Mouse (Mus musculus): Measurements from ENCODE around the gene Lars2. TPM values are rescaled to one million over a fixed set of nuclear protein-coding genes. Genes with fewer than 3 reads are reported as not detected.
"Not testable (repeated sequence)": the region's sequence is repeated elsewhere in the genome, so short reads cannot be mapped to it uniquely, and the experiment has no call there.

Lars2 gene
- polyA plus RNA-seq, 1 experiment from 2014 or later = 894 TPM

DNA sequence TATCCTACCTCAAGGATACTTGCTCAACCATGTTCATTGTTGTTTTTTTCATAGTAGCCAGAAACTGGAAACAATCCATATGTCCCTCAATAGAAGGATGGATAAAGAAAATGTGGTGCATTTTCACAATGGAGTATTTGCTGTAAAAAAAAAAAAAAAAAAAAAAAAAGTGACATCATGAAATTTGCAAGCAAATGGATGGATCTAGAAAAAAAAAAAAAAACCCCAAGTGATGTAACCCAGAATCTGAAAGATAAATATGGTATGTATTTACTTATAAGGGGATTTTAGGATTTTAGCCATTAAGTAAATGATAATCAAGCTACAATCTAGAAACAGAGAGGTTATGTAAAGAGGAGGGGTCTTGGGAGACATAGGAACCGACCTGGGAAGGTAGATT lies 1.4 kb upstream of the Lars2 start:
- 60% methylated on average over 1 of the region's 1 CpGs for WGBS
- Histone ChIP-seq H3K36me3 (no peaks in the 10 kb centered on the region), H3K4me2 (replicated peaks) (no peak overlapping the region), H3K4me1 (peaks cover 12% of the 10 kb centered on the region), H3K9ac (no peak overlapping the region), H3K27me3 (no peaks in the 10 kb centered on the region), H3K4me3 (replicated peaks) (no peak overlapping the region), H3K27ac (replicated peaks) (no peak overlapping the region), H3K9me3 (replicated peaks) (no peaks in the 10 kb centered on the region)
- no peak for ATAC-seq (ENCODE audit: insufficient number of reproducible peaks, low FRiP score, low TSS enrichment, low read depth)

DNA sequence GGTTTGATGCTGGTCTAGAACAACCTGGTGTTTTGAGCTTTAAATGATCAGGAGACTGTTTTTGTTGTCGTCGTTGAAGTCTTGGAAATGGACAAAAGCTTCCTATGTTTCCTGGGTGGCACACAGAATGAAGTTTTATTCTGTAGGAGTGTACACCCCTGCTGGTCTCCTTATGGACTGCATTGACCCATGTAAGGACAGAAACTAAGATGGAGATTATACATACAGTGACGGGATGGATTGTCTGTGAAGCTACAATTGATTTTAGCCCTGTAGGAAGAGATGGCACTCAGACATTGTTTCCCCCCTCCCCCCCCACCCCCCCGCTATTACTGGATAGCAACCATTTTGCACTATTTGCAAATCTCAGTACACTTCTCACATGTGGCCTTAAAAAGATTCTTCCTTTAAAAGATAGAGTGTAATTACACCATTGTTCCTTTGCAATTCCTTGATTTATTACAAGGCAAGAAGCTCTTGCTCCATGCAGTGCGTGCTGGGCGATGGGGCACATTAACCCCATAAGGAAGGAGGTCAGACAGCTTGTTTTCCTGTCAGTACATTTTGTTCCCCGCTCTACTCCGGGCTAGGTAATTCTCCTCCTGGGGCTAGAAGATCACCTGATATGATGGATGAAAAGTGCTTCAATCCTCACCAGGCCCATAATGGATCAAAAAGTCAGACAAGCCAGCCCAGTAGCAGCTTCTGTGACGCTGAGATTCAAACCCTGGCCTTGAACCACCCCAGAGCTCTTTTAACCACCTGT lies 602 bp upstream of the Lars2 start:
- no peaks in the 10 kb centered on the region for H3K27me3 ChIP-seq
- peaks cover 12% of the 10 kb centered on the region for H3K4me1 ChIP-seq
- H3K27ac ChIP-seq (replicated peaks) = no peak overlapping the region
- H3K9me3 ChIP-seq (replicated peaks) = no peaks in the 10 kb centered on the region
- peak; percentile 43; the same call in 1 of the 2 replicates for ATAC-seq (ENCODE audit: insufficient number of reproducible peaks, low FRiP score, low TSS enrichment, low read depth)
- 0 out of 2 replicates have a peak overlapping the region, but pooled peaks have one; percentile 18 for H3K9ac ChIP-seq
- H3K4me2 ChIP-seq (replicated peaks) = peak overlapping the region; percentile 56
- WGBS = 30% methylated on average over 9 of the region's 9 CpGs
- peak overlapping the region; percentile 77 for H3K4me3 ChIP-seq (replicated peaks)
- H3K36me3 ChIP-seq = no peaks in the 10 kb centered on the region

DNA sequence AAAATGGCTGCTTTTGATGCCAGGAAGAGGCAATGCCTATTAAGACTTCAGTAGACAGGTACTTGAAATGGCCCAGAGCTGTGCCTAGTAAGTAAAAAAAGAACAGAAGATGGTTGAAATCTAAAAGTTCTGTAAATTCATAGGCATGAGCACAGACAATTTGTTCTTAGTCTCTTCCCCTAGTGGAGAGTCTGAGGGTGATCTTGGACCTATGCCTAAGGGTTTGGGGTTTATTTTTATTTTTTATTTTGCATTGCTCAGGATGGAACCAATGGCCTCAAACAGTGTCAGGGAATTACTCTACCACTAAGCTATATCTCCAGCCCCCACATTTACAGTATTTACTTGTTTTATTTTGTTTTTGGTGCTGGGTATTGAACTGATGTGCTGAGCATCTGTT lies 909 bp downstream of the Lars2 start:
- H3K9ac ChIP-seq = peak overlapping the region; percentile 57; the same call in 1 of the 2 replicates
- no peak for ATAC-seq (ENCODE audit: insufficient number of reproducible peaks, low FRiP score, low TSS enrichment, low read depth)

DNA sequence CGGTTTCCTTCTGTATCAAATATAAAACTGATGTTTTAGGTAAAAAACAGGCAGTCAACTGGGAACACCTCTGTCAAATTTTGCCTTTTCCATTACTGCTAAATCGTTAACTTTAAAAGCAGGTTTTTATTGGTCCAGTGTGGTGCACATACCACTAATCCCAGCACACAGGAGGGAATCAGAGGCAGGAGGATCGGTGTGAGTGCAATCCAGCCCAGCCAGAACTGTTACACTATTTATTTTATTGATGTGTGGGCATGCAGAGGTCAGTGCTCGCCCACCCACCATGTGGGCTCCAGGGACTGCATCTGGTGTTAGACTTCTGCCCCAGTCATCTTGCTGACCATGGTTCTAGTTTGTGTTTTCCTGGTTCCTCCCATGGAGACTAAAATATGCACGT lies 15.7 kb downstream of the Lars2 start:
- Histone ChIP-seq H3K9ac (no peak overlapping the region), H3K4me1 (no peaks in the 10 kb centered on the region; the same call in 1 of the 2 replicates), H3K27me3 (no peaks in the 10 kb centered on the region), H3K4me2 (replicated peaks) (no peak overlapping the region), H3K9me3 (replicated peaks) (no peaks in the 10 kb centered on the region), H3K27ac (replicated peaks) (no peak overlapping the region), H3K36me3 (peaks cover 13% of the 10 kb centered on the region; the same call in 1 of the 2 replicates), H3K4me3 (replicated peaks) (no peak overlapping the region)
- no peak for ATAC-seq (ENCODE audit: insufficient number of reproducible peaks, low FRiP score, low TSS enrichment, low read depth)
- WGBS = 76% methylated on average over 5 of the region's 5 CpGs

More for the DNA sequence above, 909 bp downstream of the Lars2 start:
- Histone ChIP-seq H3K4me3 (replicated peaks) (peak overlapping the region; percentile 77), H3K27me3 (no peaks in the 10 kb centered on the region), H3K27ac (replicated peaks) (no peak overlapping the region), H3K36me3 (peaks cover 10% of the 10 kb centered on the region), H3K4me2 (replicated peaks) (peak overlapping the region; percentile 56), H3K9me3 (replicated peaks) (no peaks in the 10 kb centered on the region), H3K4me1 (peaks cover 12% of the 10 kb centered on the region)

DNA sequence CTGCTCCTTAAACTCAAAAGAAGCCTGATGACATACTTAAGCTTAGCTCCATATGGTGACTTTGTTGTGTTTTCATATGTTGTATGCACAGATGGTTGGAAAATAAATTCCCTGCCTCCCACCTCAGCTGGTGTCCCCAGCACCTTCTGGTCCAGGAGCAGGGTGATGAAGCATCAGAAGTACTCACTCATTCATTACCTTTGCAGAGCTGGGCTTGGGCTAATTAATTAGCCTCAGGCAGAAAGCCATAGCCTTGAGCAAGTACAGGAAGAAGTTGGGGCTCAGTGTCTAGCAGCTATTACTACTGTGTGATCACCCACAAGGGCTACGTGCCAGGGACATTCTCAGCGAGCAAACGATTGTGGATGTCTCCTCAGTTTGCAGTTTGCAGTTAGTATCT lies 18.0 kb downstream of the Lars2 start:
- no peak overlapping the region for H3K4me2 ChIP-seq (replicated peaks)
- 68% methylated on average over 3 of the region's 3 CpGs for WGBS
- no peak for ATAC-seq (ENCODE audit: insufficient number of reproducible peaks, low FRiP score, low TSS enrichment, low read depth)
- H3K27me3 ChIP-seq = no peaks in the 10 kb centered on the region
- no peaks in the 10 kb centered on the region; the same call in 1 of the 2 replicates for H3K36me3 ChIP-seq
- H3K9me3 ChIP-seq (replicated peaks) = no peaks in the 10 kb centered on the region
- H3K4me3 ChIP-seq (replicated peaks) = no peak overlapping the region
- H3K9ac ChIP-seq = no peak overlapping the region
- H3K27ac ChIP-seq (replicated peaks) = no peak overlapping the region
- no peaks in the 10 kb centered on the region; the same call in 1 of the 2 replicates for H3K4me1 ChIP-seq

DNA sequence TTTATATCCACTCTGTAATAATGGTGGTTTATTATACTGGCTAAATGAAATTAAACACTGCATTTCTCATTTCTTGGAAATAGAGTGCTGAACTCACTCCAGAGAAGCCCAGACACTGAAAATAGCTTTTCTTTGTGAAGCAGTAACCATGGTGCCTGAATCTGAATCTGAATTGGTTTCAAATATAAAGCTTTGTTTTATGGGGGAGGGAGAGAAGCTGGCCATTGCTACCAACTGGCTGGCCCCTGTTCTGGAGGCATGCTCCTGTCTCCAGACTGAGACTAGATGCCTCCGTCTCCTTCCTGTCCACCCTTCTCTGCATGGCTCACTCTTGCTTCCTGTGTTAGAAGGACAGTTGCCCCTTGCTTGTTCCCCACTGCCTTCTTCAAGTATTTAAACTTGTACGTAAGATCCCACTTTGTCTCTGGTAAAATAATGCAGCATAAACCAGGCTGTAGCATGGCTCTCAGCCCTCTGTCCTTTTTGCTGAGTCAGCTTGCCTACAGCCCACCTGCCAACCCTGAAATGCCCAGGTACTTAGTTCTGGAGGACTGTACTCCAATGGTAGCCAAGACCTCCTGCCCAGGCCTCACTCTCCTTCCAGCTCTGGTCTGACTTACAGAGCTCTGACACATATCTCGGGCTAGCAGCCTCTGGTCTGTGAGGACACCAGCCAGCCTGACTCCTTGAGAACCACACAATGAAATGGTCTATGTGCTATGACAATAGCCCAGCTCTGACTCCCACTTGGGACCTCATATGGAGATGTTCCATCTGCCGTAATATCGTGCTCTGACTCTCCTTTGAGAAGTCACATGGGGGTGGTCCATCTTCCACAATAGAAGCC lies 18.8 kb downstream of the Lars2 start:
- H3K9ac ChIP-seq = no peak overlapping the region
- H3K4me1 ChIP-seq = no peaks in the 10 kb centered on the region; the same call in 1 of the 2 replicates
- 73% methylated on average over 5 of the region's 5 CpGs for WGBS
- H3K27ac ChIP-seq (replicated peaks) = no peak overlapping the region
- H3K9me3 ChIP-seq (replicated peaks) = no peaks in the 10 kb centered on the region
- H3K27me3 ChIP-seq = no peaks in the 10 kb centered on the region
- ATAC-seq (ENCODE audit: insufficient number of reproducible peaks, low FRiP score, low TSS enrichment, low read depth) = no peak
- no peak overlapping the region for H3K4me3 ChIP-seq (replicated peaks)
- no peaks in the 10 kb centered on the region; the same call in 1 of the 2 replicates for H3K36me3 ChIP-seq
- no peak overlapping the region for H3K4me2 ChIP-seq (replicated peaks)

DNA sequence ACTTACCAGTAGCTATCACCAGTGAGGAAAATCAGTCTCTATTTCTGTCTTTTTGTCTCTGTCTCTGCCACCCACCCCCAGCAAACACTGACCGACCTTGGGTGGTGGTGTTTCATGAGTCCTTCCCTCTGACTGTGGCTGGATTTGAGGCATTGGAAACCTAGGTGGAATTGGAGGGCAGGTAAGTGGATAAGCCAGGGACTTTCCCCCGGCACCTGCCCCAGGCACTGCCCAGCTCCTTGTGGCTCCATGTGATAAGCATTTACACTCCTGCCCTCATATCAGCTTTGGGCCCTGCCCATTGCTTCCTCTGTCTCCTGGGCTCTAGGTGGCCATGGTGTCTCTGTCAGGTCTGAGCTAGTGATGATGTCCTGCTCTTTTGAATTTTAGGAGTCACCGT lies 19.6 kb downstream of the Lars2 start:
- Histone ChIP-seq H3K4me3 (replicated peaks) (no peak overlapping the region), H3K27ac (replicated peaks) (no peak overlapping the region), H3K4me2 (replicated peaks) (no peak overlapping the region), H3K4me1 (no peaks in the 10 kb centered on the region; the same call in 1 of the 2 replicates), H3K27me3 (no peaks in the 10 kb centered on the region), H3K9me3 (replicated peaks) (no peaks in the 10 kb centered on the region), H3K9ac (no peak overlapping the region), H3K36me3 (no peaks in the 10 kb centered on the region; the same call in 1 of the 2 replicates)
- ATAC-seq (ENCODE audit: insufficient number of reproducible peaks, low FRiP score, low TSS enrichment, low read depth) = no peak
- WGBS = 84% methylated on average over 3 of the region's 3 CpGs

DNA sequence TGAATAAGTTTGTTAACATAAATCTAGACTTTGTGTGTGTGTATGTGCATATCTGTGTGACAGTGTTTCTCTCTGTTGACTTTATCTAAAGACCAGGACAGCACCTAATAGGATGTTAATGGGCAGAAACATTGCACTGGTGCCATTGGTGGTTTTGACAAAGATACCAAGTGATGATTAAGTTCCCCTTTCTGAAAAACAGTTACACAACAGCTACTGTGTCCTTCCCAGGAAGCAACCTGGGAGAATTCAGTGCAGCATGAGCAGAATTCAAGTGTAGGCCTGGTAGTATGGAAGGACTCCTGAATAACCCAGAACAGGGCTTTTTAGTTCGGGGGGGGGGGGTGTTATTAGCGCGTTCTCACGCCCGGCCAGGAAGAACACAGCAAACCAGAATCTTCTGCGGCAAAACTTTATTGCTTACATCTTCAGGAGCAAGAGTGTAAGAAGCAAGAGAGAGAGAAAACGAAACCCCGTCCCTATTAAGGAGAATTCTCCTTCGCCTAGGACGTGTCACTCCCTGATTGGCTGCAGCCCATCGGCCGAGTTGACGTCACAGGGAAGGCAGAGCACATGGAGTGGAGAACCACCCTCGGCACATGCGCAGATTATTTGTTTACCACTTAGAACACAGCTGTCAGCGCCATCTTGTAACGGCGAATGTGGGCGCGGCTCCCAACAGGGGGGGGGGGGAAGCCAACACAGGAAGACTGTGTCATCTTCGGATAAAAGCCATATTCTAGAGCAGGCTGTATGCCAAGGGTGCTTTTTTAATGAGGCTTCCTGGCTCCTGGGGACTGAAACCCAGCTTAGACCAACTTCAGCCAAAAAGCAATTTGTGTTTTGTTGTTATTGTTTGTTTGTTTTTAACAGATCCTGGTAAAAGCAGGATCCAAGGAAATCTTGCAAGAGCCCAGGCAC lies 21.6 kb downstream of the Lars2 start:
- H3K9me3 ChIP-seq (replicated peaks); H3K36me3 ChIP-seq; H3K27ac ChIP-seq (replicated peaks); H3K9ac ChIP-seq; ATAC-seq (ENCODE audit: insufficient number of reproducible peaks, low FRiP score, low TSS enrichment, low read depth); H3K4me3 ChIP-seq (replicated peaks); H3K4me2 ChIP-seq (replicated peaks); H3K4me1 ChIP-seq; H3K27me3 ChIP-seq: not testable (repeated sequence)
- WGBS = 92% methylated on average over 14 of the region's 21 CpGs

DNA sequence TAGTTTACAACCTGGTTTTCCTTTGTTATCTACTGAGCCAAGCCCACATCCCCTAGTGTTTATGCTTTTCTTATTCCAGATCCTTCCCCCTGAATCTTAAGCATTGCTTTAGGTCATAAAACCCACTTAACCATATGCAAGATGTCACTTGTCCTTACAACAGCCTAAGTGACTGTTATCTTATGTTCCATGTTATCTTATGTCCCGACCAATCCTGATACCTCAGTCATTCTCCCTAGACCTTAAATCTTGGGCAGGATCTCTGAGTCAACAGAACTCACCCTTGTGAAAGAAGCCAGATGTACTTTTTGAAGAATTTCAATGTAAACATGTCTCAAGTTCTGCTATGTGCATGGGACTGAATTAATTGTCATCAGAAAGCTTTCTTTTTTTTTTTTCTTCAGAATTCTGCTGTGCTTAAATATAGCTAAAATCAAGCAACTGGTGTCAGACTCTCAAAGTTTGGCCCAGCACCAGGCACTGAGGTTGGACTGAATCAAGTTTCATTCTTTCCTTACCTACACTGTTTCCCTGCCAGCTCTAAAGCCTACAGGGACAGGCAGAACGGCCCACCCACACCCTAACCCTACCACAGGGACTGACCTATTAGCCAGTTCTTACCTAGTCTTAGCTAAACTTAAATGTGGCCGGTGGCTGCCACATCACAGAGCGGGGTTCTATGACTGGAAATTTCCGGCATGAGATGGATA lies 24.6 kb downstream of the Lars2 start:
- no peak for ATAC-seq (ENCODE audit: insufficient number of reproducible peaks, low FRiP score, low TSS enrichment, low read depth)
- H3K4me3 ChIP-seq (replicated peaks) = no peak overlapping the region
- peak overlapping the region; percentile 18; the same call in 1 of the 2 replicates for H3K27ac ChIP-seq (replicated peaks)
- no peak overlapping the region for H3K9ac ChIP-seq
- H3K27me3 ChIP-seq = no peaks in the 10 kb centered on the region
- no peak overlapping the region for H3K4me2 ChIP-seq (replicated peaks)
- H3K36me3 ChIP-seq = no peaks in the 10 kb centered on the region; the same call in 1 of the 2 replicates
- H3K9me3 ChIP-seq (replicated peaks) = no peaks in the 10 kb centered on the region
- WGBS = 74% methylated on average over 5 of the region's 5 CpGs
- H3K4me1 ChIP-seq = peaks cover 4% of the 10 kb centered on the region

DNA sequence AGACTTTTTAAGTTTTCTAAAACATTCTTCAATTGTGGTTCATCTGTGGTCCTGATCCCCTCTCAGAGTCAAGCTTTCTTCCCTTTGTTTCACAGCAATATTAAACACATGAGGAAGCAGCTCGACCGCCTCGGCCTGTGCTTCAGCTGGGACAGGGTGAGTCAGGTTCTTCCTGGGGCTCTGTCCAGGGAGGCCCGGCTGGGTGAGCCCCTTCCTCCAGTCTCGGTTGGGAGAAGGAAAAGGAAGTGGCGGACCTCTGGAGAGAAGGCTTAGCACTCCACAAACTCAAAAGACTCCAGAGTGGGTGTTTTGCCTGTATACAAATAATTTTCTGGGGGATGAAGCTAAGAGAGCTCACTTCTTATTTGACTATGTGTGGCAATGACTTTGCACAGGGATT lies 28.1 kb downstream of the Lars2 start:
- H3K36me3 ChIP-seq = peaks cover 2% of the 10 kb centered on the region; the same call in 1 of the 2 replicates
- H3K27me3 ChIP-seq = no peaks in the 10 kb centered on the region
- no peak overlapping the region for H3K9ac ChIP-seq
- H3K27ac ChIP-seq (replicated peaks) = no peak overlapping the region
- H3K4me2 ChIP-seq (replicated peaks) = no peak overlapping the region
- no peak for ATAC-seq (ENCODE audit: insufficient number of reproducible peaks, low FRiP score, low TSS enrichment, low read depth)
- no peak overlapping the region for H3K4me3 ChIP-seq (replicated peaks)
- 58% methylated on average over 6 of the region's 6 CpGs for WGBS
- peaks cover 4% of the 10 kb centered on the region for H3K4me1 ChIP-seq
- H3K9me3 ChIP-seq (replicated peaks) = no peaks in the 10 kb centered on the region
